Comparison of ENCODE assay signal across 10 mouse cellular contexts in the genomic region with DNA sequence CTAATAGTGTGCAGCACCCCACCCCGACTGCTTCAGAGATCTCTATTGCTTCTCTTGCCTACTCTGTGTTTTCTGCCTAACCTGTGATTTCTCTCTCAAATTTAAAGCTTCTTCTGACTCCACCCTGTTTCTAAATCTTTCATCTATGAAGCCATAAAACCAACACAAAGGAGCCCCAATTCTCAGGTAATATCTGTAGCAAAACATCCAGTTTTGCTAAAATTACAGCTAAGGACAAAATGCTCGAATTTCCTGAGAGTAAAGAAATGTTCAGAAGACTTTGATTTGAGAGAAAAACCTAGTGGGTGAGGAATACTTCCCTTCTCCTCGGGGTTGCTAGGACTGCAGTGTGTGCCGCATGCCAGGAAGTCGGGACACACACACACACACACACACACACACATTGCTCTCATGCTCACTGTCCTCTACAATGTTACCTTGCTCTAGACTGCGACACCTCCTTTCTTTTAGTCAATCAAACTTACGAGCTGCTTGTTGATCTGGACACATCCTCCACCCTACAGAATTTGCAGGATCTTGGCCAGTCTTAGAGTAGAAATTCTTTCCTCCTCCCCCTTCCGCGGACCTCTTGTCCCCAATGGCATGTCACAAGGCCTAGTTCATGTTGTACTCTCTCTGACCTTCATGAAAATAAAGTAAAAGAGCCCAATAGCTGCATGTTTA. TPM values are rescaled to one million over a fixed set of nuclear protein-coding genes. Genes with fewer than 3 reads are reported as not detected.
A peak's percentile ranks its signal among the peaks of the same experiment; 100 is the strongest.
DNase-seq lines count a peak whose midpoint lies in the region; ATAC-seq and TF ChIP-seq lines count a peak whose summit lies in the region.
"Had no signal": no experiment of that assay in that cellular context is flagged by ENCODE, and none has a peak within 500 bp of the region (broad histone marks: within the 10 kb centered on the region; RNA-seq: fewer than 3 reads in every experiment).

No protein-coding gene starts in this region.

- intact Hi-C loops in heart, postnatal 25 days (cut with DNase I), result no loop called here

- no peaks in the 10 kb centered on the region for H3K27me3 ChIP-seq in testis, adult 2 months (ENCODE audit: control insufficient read depth, insufficient read depth, low read length)
- H3K27me3 ChIP-seq in kidney, embryonic 14.5 days (ENCODE audit: control insufficient read depth, insufficient read depth, low read length), result no peaks in the 10 kb centered on the region

- WGBS in kidney, embryonic 14.5 days, result 80% methylated on average over 9 of the region's 9 CpGs

- H3K9ac ChIP-seq in kidney, embryonic 14.5 days (ENCODE audit: low read depth, low read length), result no peak overlapping the region
- H3K9ac ChIP-seq: liver, embryonic 14.5 days had no signal

- DNase-seq in heart, adult 11 months, result peak; percentile 94
- DNase-seq in heart, postnatal 25 days (ENCODE audit: low spot score), result no peak
- no peak for DNase-seq in testis, postnatal 14 days (ENCODE audit: low spot score)
- DNase-seq in thymus, postnatal 25 days, result no peak
- DNase-seq in embryo, embryonic 9.5 days (ENCODE audit: extremely low spot score), result no peak
- no peak for DNase-seq in urinary bladder, postnatal 25 days (ENCODE audit: low spot score)

- H3K36me3 ChIP-seq in testis, adult 2 months (ENCODE audit: control insufficient read depth, insufficient read depth, low read length), result no peaks in the 10 kb centered on the region
- peaks cover 17% of the 10 kb centered on the region for H3K36me3 ChIP-seq in kidney, embryonic 14.5 days (ENCODE audit: control insufficient read depth, insufficient read depth, low read length)

- TF ChIP-seq CTCF in testis, adult 2 months (IDR thresholded peaks at IDR 0.05; ENCODE audit: control insufficient read depth, insufficient read depth, insufficient replicate concordance, low read depth, low read length), result no peak

- H3K4me1 ChIP-seq in testis, adult 2 months (ENCODE audit: control insufficient read depth, insufficient read depth, low read length), result peaks cover 4% of the 10 kb centered on the region
- H3K4me1 ChIP-seq in kidney, embryonic 14.5 days (ENCODE audit: control insufficient read depth, insufficient read depth, low read length), result no peaks in the 10 kb centered on the region; the same call in 1 of the 2 replicates

- ATAC-seq in kidney, embryonic 14.5 days (ENCODE audit: low FRiP score, low TSS enrichment), result no peak

- no peak overlapping the region for H3K4me3 ChIP-seq in testis, adult 2 months (ENCODE audit: control insufficient read depth, low read depth, low read length)
- H3K4me3 ChIP-seq in kidney, embryonic 14.5 days (ENCODE audit: low read length), result no peak overlapping the region
- H3K4me3 ChIP-seq: erythroblast, embryonic 14.5 days had no signal

- H3K27ac ChIP-seq in testis, adult 2 months (ENCODE audit: control insufficient read depth, insufficient read depth, low read depth, low read length), result peak overlapping the region; percentile 47; the same call in 1 of the 2 replicates
- H3K27ac ChIP-seq in kidney, embryonic 14.5 days (ENCODE audit: low read depth, low read length), result peak overlapping the region; percentile 42; the same call in 1 of the 2 replicates
- H3K27ac ChIP-seq: liver, embryonic 14.5 days had no signal

- H3K9me3 ChIP-seq in kidney, embryonic 14.5 days (ENCODE audit: control insufficient read depth, low read length), result no peaks in the 10 kb centered on the region

- H3K4me2 ChIP-seq in kidney, embryonic 14.5 days (replicated peaks; ENCODE audit: low read depth, low read length), result no peak overlapping the region

- TF ChIP-seq POLR2A in testis, adult 2 months (IDR thresholded peaks at IDR 0.05; ENCODE audit: control insufficient read depth, low read depth, low read length), result no peak

RNA-seq across cellular contexts. Expression of a gene that starts 8.9 kb away (rescaled TPM):
- total RNA-seq in heart, postnatal 25 days (2021), result 10 to 100 TPM; 57.3 to 58.0 TPM
- 245 and 266 TPM in 2 replicates for polyA plus RNA-seq in testis, adult 2 months (2012; rRNA removed)
- 63.6 and 67.6 TPM in 2 replicates for polyA plus RNA-seq in kidney, embryonic 14.5 days (2014; fragmentation: Nextera tagmentation; extraction: Ambion mirVana)

RNA-seq across cellular contexts. Expression of a gene that starts 9.8 kb away (rescaled TPM):
- total RNA-seq in heart, postnatal 25 days (2021), result 100 to 1,000 TPM; 121 to 124 TPM
- 104 and 150 TPM in 2 replicates for polyA plus RNA-seq in testis, adult 2 months (2012; rRNA removed)
- polyA plus RNA-seq in kidney, embryonic 14.5 days (2014; fragmentation: Nextera tagmentation; extraction: Ambion mirVana), result 86.2 and 126 TPM in 2 replicates

RNA-seq across cellular contexts. Expression of a gene that starts 35.4 kb away (rescaled TPM):
- total RNA-seq in heart, postnatal 25 days (2021), result 1 to 10 TPM; 5.4 to 7.3 TPM
- polyA plus RNA-seq in testis, adult 2 months (2012; rRNA removed), result 3.3 and 3.7 TPM in 2 replicates
- polyA plus RNA-seq in kidney, embryonic 14.5 days (2014; fragmentation: Nextera tagmentation; extraction: Ambion mirVana), result 17.0 and 25.0 TPM in 2 replicates
